In the genomic region with DNA sequence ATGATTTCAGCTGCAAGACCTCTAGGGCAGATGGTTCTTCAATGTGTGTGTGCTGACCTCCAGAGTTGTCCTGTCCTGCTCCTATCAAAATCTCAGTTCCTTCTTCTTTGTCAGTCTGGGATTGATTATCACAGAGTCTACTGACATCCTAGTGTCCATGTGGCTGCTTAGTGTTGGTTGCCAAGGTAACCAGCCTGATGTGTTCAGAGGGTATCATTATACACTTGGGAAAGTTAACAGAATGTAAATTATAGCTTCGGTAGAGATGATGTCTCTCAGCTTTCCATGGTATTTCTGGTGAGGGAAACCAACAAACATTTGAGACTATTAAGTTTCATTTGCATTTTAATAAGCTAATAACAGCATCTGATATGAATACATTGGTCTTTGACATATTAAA, we compare ENCODE assay signal across 26 mouse cellular contexts.
DNase-seq lines count a peak whose midpoint lies in the region; ATAC-seq and TF ChIP-seq lines count a peak whose summit lies in the region.
"Had no signal": no experiment of that assay in that cellular context is flagged by ENCODE, and none has a peak within 500 bp of the region (broad histone marks: within the 10 kb centered on the region; RNA-seq: fewer than 3 reads in every experiment).

No protein-coding gene starts in this region.

- H3K9me3 ChIP-seq in forebrain, embryonic 13.5 days (replicated peaks) = no peaks in the 10 kb centered on the region
- no peaks in the 10 kb centered on the region for H3K9me3 ChIP-seq in forebrain, embryonic 11.5 days (ENCODE audit: control insufficient read depth, low read length)
- no peaks in the 10 kb centered on the region for H3K9me3 ChIP-seq in forebrain, postnatal 0 days (ENCODE audit: low read length)
- H3K9me3 ChIP-seq: embryonic facial prominence, embryonic 12.5 days; G1E; hindbrain, embryonic 12.5 days; hindbrain, embryonic 15.5 days had no signal

- H3K4me1 ChIP-seq in forebrain, embryonic 13.5 days = no peaks in the 10 kb centered on the region
- H3K4me1 ChIP-seq in forebrain, embryonic 11.5 days (replicated peaks; ENCODE audit: control insufficient read depth, insufficient read depth, low read length) = no peaks in the 10 kb centered on the region
- H3K4me1 ChIP-seq in forebrain, postnatal 0 days (ENCODE audit: insufficient read depth) = no peaks in the 10 kb centered on the region
- H3K4me1 ChIP-seq: embryonic facial prominence, embryonic 12.5 days; hindbrain, embryonic 12.5 days; hindbrain, embryonic 15.5 days had no signal

- 70% methylated on average over 1 of the region's 1 CpGs for WGBS in forebrain, embryonic 13.5 days
- WGBS in forebrain, embryonic 11.5 days = 76% methylated on average over 1 of the region's 1 CpGs
- WGBS in forebrain, postnatal 0 days = 36% methylated on average over 1 of the region's 1 CpGs

- no peak overlapping the region for H3K27ac ChIP-seq in forebrain, embryonic 13.5 days
- H3K27ac ChIP-seq in forebrain, embryonic 11.5 days (ENCODE audit: low read depth, low read length) = no peak overlapping the region
- H3K27ac ChIP-seq in forebrain, postnatal 0 days (ENCODE audit: low read depth, low read length) = no peak overlapping the region
- H3K27ac ChIP-seq: embryonic facial prominence, embryonic 12.5 days; gastrocnemius, adult 2 months; heart, adult 2 months; hindbrain, embryonic 12.5 days; hindbrain, embryonic 15.5 days had no signal

- peak; percentile 62; the same call in 1 of the 2 replicates for ATAC-seq in forebrain, embryonic 13.5 days
- ATAC-seq in forebrain, embryonic 11.5 days (replicated peaks; ENCODE audit: low FRiP score) = no peak
- ATAC-seq in forebrain, postnatal 0 days = peak; percentile 43; the same call in 1 of the 2 replicates
- ATAC-seq: intestine, postnatal 0 days; Patski had no signal

- no peak overlapping the region for H3K4me3 ChIP-seq in forebrain, embryonic 13.5 days
- H3K4me3 ChIP-seq in forebrain, embryonic 11.5 days (ENCODE audit: low read depth, low read length) = no peak overlapping the region
- H3K4me3 ChIP-seq in forebrain, postnatal 0 days (ENCODE audit: low read depth, low read length) = no peak overlapping the region
- H3K4me3 ChIP-seq: embryonic facial prominence, embryonic 12.5 days; erythroblast, embryonic 14.5 days; gastrocnemius, adult 2 months; heart, adult 2 months; hindbrain, embryonic 12.5 days; hindbrain, embryonic 15.5 days had no signal

- H3K9ac ChIP-seq in forebrain, embryonic 13.5 days = no peak overlapping the region
- no peak overlapping the region for H3K9ac ChIP-seq in forebrain, embryonic 11.5 days (ENCODE audit: low read length)
- no peak overlapping the region for H3K9ac ChIP-seq in forebrain, postnatal 0 days
- H3K9ac ChIP-seq: embryonic facial prominence, embryonic 12.5 days; hindbrain, embryonic 12.5 days; hindbrain, embryonic 15.5 days had no signal

- H3K36me3 ChIP-seq in forebrain, embryonic 13.5 days (ENCODE audit: poor library complexity, severe bottlenecking) = no peaks in the 10 kb centered on the region
- no peaks in the 10 kb centered on the region for H3K36me3 ChIP-seq in forebrain, embryonic 11.5 days (ENCODE audit: control insufficient read depth, insufficient read depth, low read length)
- H3K36me3 ChIP-seq in forebrain, postnatal 0 days (ENCODE audit: insufficient read depth) = no peaks in the 10 kb centered on the region
- H3K36me3 ChIP-seq: embryonic facial prominence, embryonic 12.5 days; G1E; hindbrain, embryonic 12.5 days; hindbrain, embryonic 15.5 days had no signal

- no peak for TF ChIP-seq CTCF in forebrain, postnatal 0 days (IDR thresholded peaks at IDR 0.05; ENCODE audit: low read depth)

- no peak overlapping the region for H3K4me2 ChIP-seq in forebrain, embryonic 13.5 days
- H3K4me2 ChIP-seq in forebrain, embryonic 11.5 days (ENCODE audit: low read depth, low read length, severe bottlenecking) = no peak overlapping the region
- no peak overlapping the region for H3K4me2 ChIP-seq in forebrain, postnatal 0 days (ENCODE audit: low read depth)
- H3K4me2 ChIP-seq: embryonic facial prominence, embryonic 12.5 days; heart, embryonic 11.5 days; hindbrain, embryonic 12.5 days; hindbrain, embryonic 15.5 days had no signal

- no peak for DNase-seq in forebrain, embryonic 11.5 days (ENCODE audit: low spot score)
- peak; percentile 41 for DNase-seq in heart, adult 11 months
- no peak for DNase-seq in heart, adult 8-10 months (ENCODE audit: low spot score)
- DNase-seq in forebrain, postnatal 0 days = peak; percentile 20
- no peak for DNase-seq in left cerebral cortex, adult 11 months (ENCODE audit: low spot score)
- DNase-seq: adrenal gland, postnatal 10 days; adrenal gland, postnatal 36 days; B cell, adult 2 months; cerebellum, adult 11-12 months; cerebellum, adult 8-10 months; cerebellum, postnatal 10 days; cerebellum, postnatal 36 days; gastrocnemius, adult 2 months; gastrocnemius, postnatal 14 days; heart, adult 2 months; kidney, adult 2 months had no signal

- no peaks in the 10 kb centered on the region for H3K27me3 ChIP-seq in forebrain, embryonic 13.5 days
- no peaks in the 10 kb centered on the region for H3K27me3 ChIP-seq in forebrain, embryonic 11.5 days (ENCODE audit: control insufficient read depth, insufficient read depth, low read length)
- no peaks in the 10 kb centered on the region for H3K27me3 ChIP-seq in forebrain, postnatal 0 days (ENCODE audit: insufficient read depth, low read length)
- H3K27me3 ChIP-seq: CH12.LX; embryonic facial prominence, embryonic 12.5 days; hindbrain, embryonic 12.5 days; hindbrain, embryonic 15.5 days; Patski had no signal

Comparison
In these comparisons a context has a peak if more than half of its experiments do, and no peak if none do; other contexts are left out.
1. DNase-seq: peak in heart, adult 11 months (single experiment) and forebrain, postnatal 0 days (single experiment); none in forebrain, embryonic 11.5 days (single experiment), heart, adult 8-10 months (single experiment) and left cerebral cortex, adult 11 months (single experiment).